Mouse (Mus musculus) bone marrow, adult 2 months (tissue): ENCODE results near the gene Acad12.

Source experiments
- CTCF ChIP-seq: fragments of 200-500 bp; IDR thresholded peaks from 2 replicates; pipeline ENCODE4 v1.5.1; 2011; ENCODE audit warnings: low read length, control low read depth; ENCODE audit not compliant: control insufficient read depth, insufficient read depth
- POLR2A ChIP-seq: fragments of 200-500 bp; IDR thresholded peaks from 2 replicates; pipeline ENCODE4 v1.6.1; 2011; ENCODE audit warnings: low read depth, mild to moderate bottlenecking, control low read depth, low read length, borderline replicate concordance; ENCODE audit not compliant: control insufficient read depth

DNA sequence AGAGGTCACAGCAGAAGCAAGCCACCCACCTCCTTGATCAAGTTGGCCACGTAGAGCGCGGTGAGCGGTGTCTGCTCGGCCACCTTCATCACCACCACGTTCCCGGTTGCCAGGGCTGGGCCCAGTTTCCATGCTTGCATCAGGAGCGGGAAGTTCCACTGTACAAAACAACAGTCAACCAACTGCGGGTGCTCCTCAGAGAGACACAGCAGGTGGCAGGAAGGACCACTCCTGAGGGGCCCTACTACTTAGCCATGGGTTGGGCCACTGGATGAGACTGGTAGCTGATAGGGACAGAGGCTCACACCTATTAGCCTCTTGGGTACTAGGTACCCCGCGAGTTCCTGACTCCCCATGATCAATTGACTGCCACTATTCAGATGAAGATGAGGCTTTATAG lies 42.9 kb downstream of the Acad12 start:
- no peak for TF ChIP-seq CTCF
- TF ChIP-seq POLR2A = no peak
